Mouse (Mus musculus) megakaryocyte, embryonic 14.5 days (primary cell): ENCODE data around the gene Hip1r.

ENCODE experiments used
- FLI1 ChIP-seq: IDR thresholded peaks from 2 replicates; pipeline ENCODE4 v1.6.1; 2012; ENCODE audit warnings: low read length, inconsistent platforms, mixed read lengths
- GATA1 ChIP-seq: IDR thresholded peaks from 3 replicates; pipeline ENCODE4 v1.6.1; 2012; ENCODE audit warnings: mixed read lengths, low read length, inconsistent platforms, borderline replicate concordance

DNA sequence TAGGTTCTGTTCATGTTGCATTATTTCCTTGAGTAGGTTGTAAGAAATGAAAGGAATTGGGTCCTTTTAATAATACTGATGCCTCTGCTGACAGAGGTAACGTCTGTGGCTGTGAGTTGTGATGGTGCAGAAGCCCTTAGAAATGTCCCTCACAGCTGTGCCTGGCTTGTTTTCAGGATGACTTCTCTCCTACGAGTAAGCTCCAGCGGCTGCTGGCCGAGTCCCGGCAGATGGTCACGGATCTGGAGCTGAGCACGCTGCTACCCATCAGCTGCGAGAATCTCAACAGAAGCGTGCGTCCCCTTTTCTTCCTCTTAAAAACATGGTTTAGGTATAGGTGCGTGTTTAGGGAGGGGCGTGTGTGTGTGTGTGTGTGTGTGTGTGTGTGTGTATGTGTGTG is 12.4 kb upstream of the Hip1r start:
- no peak for TF ChIP-seq FLI1
- TF ChIP-seq GATA1: no peak
